In the genomic region with DNA sequence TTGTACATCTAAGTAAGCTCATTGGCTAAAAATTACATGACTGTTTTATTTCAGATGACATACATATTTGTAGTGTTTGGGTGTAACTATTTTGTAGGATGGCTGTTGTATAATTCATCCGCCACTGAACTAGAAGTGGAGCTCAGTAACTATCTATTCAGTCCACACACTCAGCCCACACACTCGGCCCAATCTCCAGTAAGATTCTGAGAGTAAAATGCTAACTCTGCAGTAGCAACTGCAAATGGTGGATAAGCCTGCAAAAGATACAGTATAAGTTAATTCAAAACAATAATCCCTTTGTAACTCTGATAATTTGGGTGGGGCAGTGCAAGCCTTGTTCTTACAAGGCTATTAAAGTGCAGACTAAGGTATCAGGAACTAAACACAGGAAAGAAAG, we compare ENCODE assay signal across 27 mouse cellular contexts.
A peak's percentile ranks its signal among the peaks of the same experiment; 100 is the strongest.
DNase-seq lines count a peak whose midpoint lies in the region; ATAC-seq and TF ChIP-seq lines count a peak whose summit lies in the region.
"Had no signal": no experiment of that assay in that cellular context is flagged by ENCODE, and none has a peak within 500 bp of the region (broad histone marks: within the 10 kb centered on the region; RNA-seq: fewer than 3 reads in every experiment).

No protein-coding gene starts in this region.

- no peak for TF ChIP-seq CTCF in MEL (IDR thresholded peaks at IDR 0.05 in 2 of 3, conservative IDR thresholded peaks at IDR 0.05 in 1 of 3; ENCODE audit: control insufficient read depth in 1 of 3, insufficient read depth in 1 of 3, low read depth in 2 of 3, low read length in 3 of 3, poor library complexity in 1 of 3, severe bottlenecking in 1 of 3)

- peaks cover 0 to 9% of the 10 kb centered on the region in 2 experiments; a peak in 2 of 4 replicates for H3K36me3 ChIP-seq in MEL (ENCODE audit: control insufficient read depth in 1 of 2, insufficient read depth in 2 of 2, low read length in 2 of 2)
- H3K36me3 ChIP-seq: embryonic facial prominence, embryonic 13.5 days; embryonic facial prominence, embryonic 15.5 days; forebrain, embryonic 10.5 days; forebrain, embryonic 12.5 days; G1E had no signal

- no peak overlapping the region for H3K9ac ChIP-seq in MEL (ENCODE audit: control insufficient read depth, low read depth, low read length, poor library complexity, severe bottlenecking)
- H3K9ac ChIP-seq: embryonic facial prominence, embryonic 13.5 days; embryonic facial prominence, embryonic 15.5 days; forebrain, embryonic 12.5 days had no signal

- TF ChIP-seq EP300 in MEL (IDR thresholded peaks at IDR 0.05; ENCODE audit: low read depth in 1 of 2, low read length in 2 of 2) = peak; percentile 72 to 87

- H3K79me2 ChIP-seq in MEL (ENCODE audit: control insufficient read depth, insufficient read depth, low read length, poor library complexity) = no peaks in the 10 kb centered on the region

- H3K4me3 ChIP-seq in MEL (ENCODE audit: control insufficient read depth in 1 of 2, insufficient read depth in 1 of 2, low read depth in 2 of 2, low read length in 2 of 2) = no peak overlapping the region
- H3K4me3 ChIP-seq: embryonic facial prominence, embryonic 13.5 days; embryonic facial prominence, embryonic 15.5 days; erythroblast, embryonic 14.5 days; forebrain, embryonic 10.5 days; forebrain, embryonic 12.5 days had no signal

- no peak overlapping the region for H3K27ac ChIP-seq in MEL (ENCODE audit: control insufficient read depth, low read depth, low read length)
- H3K27ac ChIP-seq: embryonic facial prominence, embryonic 13.5 days; embryonic facial prominence, embryonic 15.5 days; forebrain, embryonic 10.5 days; forebrain, embryonic 12.5 days had no signal

- DNase-seq in frontal cortex, postnatal 14 days (ENCODE audit: low spot score in 2 of 2) = no peak
- peak; percentile 2 to 3 for DNase-seq in right cerebral cortex, adult 2 months (ENCODE audit: low spot score in 2 of 2)
- DNase-seq in right cerebral cortex, postnatal 14 days = no peak
- peak; percentile 57 for DNase-seq in MEL (ENCODE audit: low read depth, low spot score)
- no peak for DNase-seq in adrenal gland, adult 2 months
- DNase-seq: adrenal gland, adult 8-10 months; adrenal gland, postnatal 14 days; adrenal gland, postnatal 36 days; B cell, adult 2 months; cerebellum, adult 11 months; cerebellum, adult 18-20 months; cerebellum, adult 8-10 months; cerebellum, adult 9-11 months; cerebellum, postnatal 14 days; cerebellum, postnatal 36 days; embryo, embryonic 11 days had no signal

- H3K9me3 ChIP-seq in MEL (replicated peaks; ENCODE audit: insufficient read depth, low read length) = no peaks in the 10 kb centered on the region
- H3K9me3 ChIP-seq: embryonic facial prominence, embryonic 13.5 days; embryonic facial prominence, embryonic 15.5 days; forebrain, embryonic 10.5 days; forebrain, embryonic 12.5 days; G1E had no signal

- peak; percentile 81 for ATAC-seq in frontal cortex, adult (ENCODE audit: low TSS enrichment)
- ATAC-seq: CD4-positive, CD25-positive, alpha-beta regulatory T cell, adult 4 months; forebrain, embryonic 14.5 days; forebrain, embryonic 16.5 days had no signal

- no peaks in the 10 kb centered on the region for H3K27me3 ChIP-seq in MEL (ENCODE audit: control insufficient read depth in 1 of 2, insufficient read depth in 2 of 2, low read length in 2 of 2)
- H3K27me3 ChIP-seq: CH12.LX; embryonic facial prominence, embryonic 13.5 days; embryonic facial prominence, embryonic 15.5 days; forebrain, embryonic 12.5 days had no signal

- no peak for TF ChIP-seq POLR2A in MEL (IDR thresholded peaks at IDR 0.05; ENCODE audit: control insufficient read depth in 1 of 2, insufficient read depth in 1 of 2, low read depth in 1 of 2, low read length in 2 of 2, poor library complexity in 1 of 2)

- TF ChIP-seq RAD21 in MEL (IDR thresholded peaks at IDR 0.05; ENCODE audit: low read depth, low read length) = no peak

- H3K4me1 ChIP-seq in MEL (ENCODE audit: control insufficient read depth in 1 of 2, insufficient read depth in 2 of 2, low read length in 2 of 2) = peaks cover 0 to 2% of the 10 kb centered on the region in 2 experiments; a peak in 2 of 4 replicates
- H3K4me1 ChIP-seq: embryonic facial prominence, embryonic 13.5 days; embryonic facial prominence, embryonic 15.5 days; forebrain, embryonic 10.5 days; forebrain, embryonic 12.5 days had no signal

TF ChIP-seq in MEL, 35 proteins besides CTCF, POLR2A, EP300 and RAD21:
- TF ChIP-seq GATA1 (IDR thresholded peaks at IDR 0.05; ENCODE audit: low read depth, low read length) (peak; percentile 73), RCOR1 (IDR thresholded peaks at IDR 0.05; ENCODE audit: low read depth, low read length) (peak; percentile 38; the same call in 1 of the 2 replicates), TCF12 (IDR thresholded peaks at IDR 0.05; ENCODE audit: low read depth, low read length) (peak; percentile 56; the same call in 1 of the 2 replicates), ETS1 (IDR thresholded peaks at IDR 0.05; ENCODE audit: low read depth, low read length) (0 out of 2 replicates have a peak, but pooled peaks have one; percentile 7), NELFE (IDR thresholded peaks at IDR 0.05; ENCODE audit: low read depth, low read length) (no peak), MAFK (IDR thresholded peaks at IDR 0.05; ENCODE audit: borderline replicate concordance, low read depth, low read length) (no peak; the same call in 1 of the 2 replicates), USF2 (IDR thresholded peaks at IDR 0.05; ENCODE audit: borderline replicate concordance in 1 of 2, insufficient read depth in 1 of 2, low read depth in 1 of 2, low read length in 2 of 2) (no peak), POLR2AphosphoS2 (IDR thresholded peaks at IDR 0.05; ENCODE audit: low read length) (no peak), MEF2A (IDR thresholded peaks at IDR 0.05; ENCODE audit: extremely low read depth, insufficient replicate concordance, low read depth, low read length, poor library complexity, severe bottlenecking) (no peak), KAT2A (conservative IDR thresholded peaks at IDR 0.05; ENCODE audit: low read depth, low read length) (no peak)

Comparison
In these comparisons a context has a peak if more than half of its experiments do, and no peak if none do; other contexts are left out.
1. DNase-seq: peak in right cerebral cortex, adult 2 months (2 of 2) and MEL (single experiment); none in frontal cortex, postnatal 14 days (0 of 2), right cerebral cortex, postnatal 14 days (single experiment) and adrenal gland, adult 2 months (single experiment).